Mouse (Mus musculus): ENCODE measurements around the gene 2310034C09Rik. TPM values are rescaled to one million over a fixed set of nuclear protein-coding genes. Genes with fewer than 3 reads are reported as not detected.
"Not testable (repeated sequence)": the region's sequence is repeated elsewhere in the genome, so short reads cannot be mapped to it uniquely, and the experiment has no call there.

Gene 2310034C09Rik
- total and polyA plus RNA-seq, 3 experiments: not detected

- H3K9ac ChIP-seq (ENCODE audit: control insufficient read depth, low read depth, low read length, poor library complexity, severe bottlenecking): no peak overlapping the region
- no peaks in the 10 kb centered on the region for H3K36me3 ChIP-seq (ENCODE audit: control insufficient read depth in 1 of 2, insufficient read depth in 2 of 2, low read length in 2 of 2)
- H3K79me2 ChIP-seq (ENCODE audit: control insufficient read depth, insufficient read depth, low read length, poor library complexity): no peaks in the 10 kb centered on the region
- no peak overlapping the region for H3K4me3 ChIP-seq (ENCODE audit: control insufficient read depth in 1 of 2, insufficient read depth in 1 of 2, low read depth in 2 of 2, low read length in 2 of 2)
- no peaks in the 10 kb centered on the region for H3K4me1 ChIP-seq (ENCODE audit: control insufficient read depth in 1 of 2, insufficient read depth in 2 of 2, low read length in 2 of 2)
- H3K27me3 ChIP-seq (ENCODE audit: control insufficient read depth in 1 of 2, insufficient read depth in 2 of 2, low read length in 2 of 2): no peaks in the 10 kb centered on the region
- no peak for DNase-seq (ENCODE audit: low read depth, low spot score)
- TF ChIP-seq ZMIZ1 (IDR thresholded peaks at IDR 0.05; ENCODE audit: low read depth, low read length) (no peak), POLR2A (IDR thresholded peaks at IDR 0.05; ENCODE audit: control insufficient read depth in 1 of 2, insufficient read depth in 1 of 2, low read depth in 1 of 2, low read length in 2 of 2, poor library complexity in 1 of 2) (no peak), MEF2A (IDR thresholded peaks at IDR 0.05; ENCODE audit: extremely low read depth, insufficient replicate concordance, low read depth, low read length, poor library complexity, severe bottlenecking) (no peak), NELFE (IDR thresholded peaks at IDR 0.05; ENCODE audit: low read depth, low read length) (no peak), ETS1 (IDR thresholded peaks at IDR 0.05; ENCODE audit: low read depth, low read length) (no peak), SIN3A (IDR thresholded peaks at IDR 0.05; ENCODE audit: low read length) (no peak), RCOR1 (IDR thresholded peaks at IDR 0.05; ENCODE audit: low read depth, low read length) (no peak)
- H3K9me3 ChIP-seq (replicated peaks; ENCODE audit: insufficient read depth, low read length): no peaks in the 10 kb centered on the region
- H3K27ac ChIP-seq (ENCODE audit: control insufficient read depth, low read depth, low read length): no peak overlapping the region
These were observed 13.8 kb upstream of the 2310034C09Rik start for GRCm38 (mm10) chr16:88744750-88745340.

DNA sequence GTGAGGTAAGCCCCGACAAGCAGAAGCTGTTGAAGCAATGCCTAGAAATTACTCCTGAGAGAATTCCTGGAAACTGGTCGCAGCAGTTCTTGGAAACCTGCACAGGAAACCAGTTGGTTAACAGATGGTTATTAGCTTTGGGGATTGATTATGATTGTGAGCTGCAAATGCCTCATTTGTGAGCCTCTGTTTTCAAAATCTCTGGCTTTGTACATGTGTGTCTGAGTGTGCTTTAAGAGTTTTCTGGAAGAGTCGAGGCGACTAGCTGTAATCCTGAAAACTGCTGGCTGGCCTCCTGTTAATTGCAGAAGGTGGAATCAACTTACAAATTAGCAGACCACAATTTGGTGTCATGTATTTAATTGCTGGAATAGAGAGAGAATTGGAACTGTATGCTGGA is 10.7 kb upstream of the 2310034C09Rik start:
- H3K27me3 ChIP-seq (ENCODE audit: control insufficient read depth in 1 of 2, insufficient read depth in 2 of 2, low read length in 2 of 2): no peaks in the 10 kb centered on the region
- no peak for TF ChIP-seq KAT2A (conservative IDR thresholded peaks at IDR 0.05; ENCODE audit: low read depth, low read length)
- TF ChIP-seq CHD2 (IDR thresholded peaks at IDR 0.05; ENCODE audit: low read length): no peak
- no peak for TF ChIP-seq MYC (IDR thresholded peaks at IDR 0.05; ENCODE audit: low read depth, low read length)
- TF ChIP-seq TBP (IDR thresholded peaks at IDR 0.05; ENCODE audit: low read depth, low read length): no peak
- TF ChIP-seq MEF2A (IDR thresholded peaks at IDR 0.05; ENCODE audit: extremely low read depth, insufficient replicate concordance, low read depth, low read length, poor library complexity, severe bottlenecking): no peak
- no peak for TF ChIP-seq CTCF (IDR thresholded peaks at IDR 0.05 in 2 of 3, conservative IDR thresholded peaks at IDR 0.05 in 1 of 3; ENCODE audit: control insufficient read depth in 1 of 3, insufficient read depth in 1 of 3, low read depth in 2 of 3, low read length in 3 of 3, poor library complexity in 1 of 3, severe bottlenecking in 1 of 3)
- TF ChIP-seq CHD1 (IDR thresholded peaks at IDR 0.05; ENCODE audit: low read depth, low read length): no peak
- TF ChIP-seq ELF1 (IDR thresholded peaks at IDR 0.05; ENCODE audit: low read depth, low read length): no peak
- DNase-seq (ENCODE audit: low read depth, low spot score): no peak
- no peak overlapping the region for H3K9ac ChIP-seq (ENCODE audit: control insufficient read depth, low read depth, low read length, poor library complexity, severe bottlenecking)
- no peaks in the 10 kb centered on the region for H3K9me3 ChIP-seq (replicated peaks; ENCODE audit: insufficient read depth, low read length)
- no peak overlapping the region for H3K4me3 ChIP-seq (ENCODE audit: control insufficient read depth in 1 of 2, insufficient read depth in 1 of 2, low read depth in 2 of 2, low read length in 2 of 2)
- H3K4me1 ChIP-seq (ENCODE audit: control insufficient read depth in 1 of 2, insufficient read depth in 2 of 2, low read length in 2 of 2): no peaks in the 10 kb centered on the region
- H3K36me3 ChIP-seq (ENCODE audit: control insufficient read depth in 1 of 2, insufficient read depth in 2 of 2, low read length in 2 of 2): no peaks in the 10 kb centered on the region
- no peak overlapping the region for H3K27ac ChIP-seq (ENCODE audit: control insufficient read depth, low read depth, low read length)
- no peaks in the 10 kb centered on the region for H3K79me2 ChIP-seq (ENCODE audit: control insufficient read depth, insufficient read depth, low read length, poor library complexity)

GRCm38 (mm10) chr16:88751535-88751934 is 7.1 kb upstream of the 2310034C09Rik start, which contains the start of gene Krtap13:
Gene Krtap13 (minus strand): TSS chr16:88751635.
- H3K27ac ChIP-seq (ENCODE audit: control insufficient read depth, low read depth, low read length); H3K4me3 ChIP-seq (ENCODE audit: control insufficient read depth in 1 of 2, insufficient read depth in 1 of 2, low read depth in 2 of 2, low read length in 2 of 2); H3K9me3 ChIP-seq (replicated peaks; ENCODE audit: insufficient read depth, low read length); H3K4me1 ChIP-seq (ENCODE audit: control insufficient read depth in 1 of 2, insufficient read depth in 2 of 2, low read length in 2 of 2); H3K9ac ChIP-seq (ENCODE audit: control insufficient read depth, low read depth, low read length, poor library complexity, severe bottlenecking); H3K79me2 ChIP-seq (ENCODE audit: control insufficient read depth, insufficient read depth, low read length, poor library complexity); H3K27me3 ChIP-seq (ENCODE audit: control insufficient read depth in 1 of 2, insufficient read depth in 2 of 2, low read length in 2 of 2); H3K36me3 ChIP-seq (ENCODE audit: control insufficient read depth in 1 of 2, insufficient read depth in 2 of 2, low read length in 2 of 2); DNase-seq (ENCODE audit: low read depth, low spot score): not testable (repeated sequence)

Data from MEL (cell line).